Mouse (Mus musculus): Measurements from ENCODE around the gene Lpar1.

Gene Lpar1

DNA sequence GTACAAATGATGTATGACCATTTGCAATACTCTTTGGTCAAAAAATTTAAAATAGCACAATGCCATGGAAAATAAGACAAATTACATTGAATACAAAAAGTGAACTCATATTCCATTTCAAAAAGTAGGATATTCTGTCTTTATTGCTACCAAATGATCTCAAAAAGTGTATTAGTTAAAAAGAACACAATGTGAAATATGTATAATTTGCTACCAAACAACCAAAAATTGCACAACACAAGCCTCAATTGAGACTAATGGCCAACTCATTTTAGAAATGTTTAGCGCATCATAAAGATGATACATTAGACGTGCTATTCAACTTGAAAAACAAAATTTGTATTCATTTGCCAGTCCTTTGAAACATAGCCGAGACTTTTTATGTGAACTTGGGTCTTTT, 104.9 kb downstream of the Lpar1 start:
- DNase-seq (ENCODE audit: low read depth), result no peak

DNA sequence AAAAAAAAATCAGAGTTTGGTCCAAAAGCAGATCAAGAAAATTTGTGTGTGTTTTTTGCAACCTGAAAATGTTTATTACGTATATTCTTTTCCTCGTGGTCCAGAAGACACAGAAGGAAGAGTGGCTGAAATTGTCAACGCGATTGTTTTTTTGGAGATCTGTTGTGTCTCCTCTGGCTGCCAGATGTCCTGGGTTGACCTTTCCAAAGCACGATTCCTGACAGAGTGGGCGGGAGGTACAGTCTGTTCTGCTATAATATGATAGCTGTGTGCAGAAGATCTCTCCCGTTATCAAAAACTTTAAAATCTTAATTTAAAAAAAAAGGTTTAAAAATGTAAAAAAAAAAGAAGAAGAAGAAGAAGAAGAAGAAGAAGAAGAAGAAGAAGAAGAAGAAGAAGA, 105.9 kb downstream of the Lpar1 start:
- no peak for DNase-seq (ENCODE audit: low read depth)

DNA sequence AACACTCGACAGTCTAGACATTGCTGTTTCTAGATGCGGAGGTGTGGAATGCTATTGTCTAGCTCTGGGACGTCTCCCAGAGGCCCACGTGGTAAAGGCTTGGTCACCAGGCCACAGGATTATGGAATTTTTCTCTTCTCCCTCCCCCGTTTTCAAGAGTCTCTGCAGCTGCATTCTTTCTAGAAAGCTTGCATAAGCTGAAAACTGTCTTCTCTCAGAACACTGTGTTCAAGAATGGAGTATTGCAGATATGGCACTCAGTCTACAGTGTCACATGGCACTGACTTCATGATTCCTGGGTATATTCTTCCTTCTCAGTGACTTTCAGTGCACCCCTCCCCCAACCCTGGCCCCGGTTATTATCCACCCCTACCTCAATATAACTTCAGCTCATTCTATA, 107.9 kb downstream of the Lpar1 start:
- DNase-seq (ENCODE audit: low read depth), result no peak

DNA sequence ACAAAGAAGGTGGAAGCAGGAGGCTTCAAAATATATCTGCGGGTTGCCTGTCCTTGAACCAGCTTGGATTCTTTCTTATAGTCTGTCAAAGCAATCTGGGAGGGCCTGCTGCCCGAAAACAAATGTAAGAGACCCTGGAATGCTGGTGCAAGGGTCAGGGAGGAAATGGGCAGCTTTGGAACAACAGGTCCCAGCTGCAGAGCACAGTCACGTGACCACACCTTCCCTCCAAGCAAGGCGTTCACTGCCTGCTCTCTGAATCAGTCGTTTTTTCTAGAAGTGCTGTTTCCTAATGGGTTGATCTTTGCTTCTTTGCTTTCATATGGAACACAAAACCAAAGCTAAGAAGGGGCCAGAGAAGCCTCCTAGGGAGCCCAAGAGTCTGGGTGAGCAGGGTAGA, 111.4 kb downstream of the Lpar1 start:
- no peak for DNase-seq (ENCODE audit: low read depth)

DNA sequence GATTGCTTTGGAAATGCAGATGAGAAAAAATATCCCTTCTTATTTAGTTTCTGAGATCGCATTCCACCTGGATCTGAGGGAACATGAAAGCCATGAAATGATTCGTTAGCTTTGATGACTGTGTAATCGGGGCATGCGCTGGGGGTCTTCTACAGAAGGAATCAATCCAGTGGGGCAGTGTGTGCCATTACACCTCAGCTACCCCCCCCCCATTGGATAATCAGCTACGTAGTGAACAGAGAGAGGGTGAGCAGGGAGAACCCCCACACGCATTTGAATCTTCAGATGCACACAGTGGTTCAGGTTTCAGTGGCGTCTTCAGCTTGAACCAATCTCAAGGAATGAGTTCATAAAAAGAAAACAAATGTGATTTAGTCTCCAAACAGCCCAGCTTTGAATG, 115.0 kb downstream of the Lpar1 start:
- no peak for DNase-seq (ENCODE audit: low read depth)

DNA sequence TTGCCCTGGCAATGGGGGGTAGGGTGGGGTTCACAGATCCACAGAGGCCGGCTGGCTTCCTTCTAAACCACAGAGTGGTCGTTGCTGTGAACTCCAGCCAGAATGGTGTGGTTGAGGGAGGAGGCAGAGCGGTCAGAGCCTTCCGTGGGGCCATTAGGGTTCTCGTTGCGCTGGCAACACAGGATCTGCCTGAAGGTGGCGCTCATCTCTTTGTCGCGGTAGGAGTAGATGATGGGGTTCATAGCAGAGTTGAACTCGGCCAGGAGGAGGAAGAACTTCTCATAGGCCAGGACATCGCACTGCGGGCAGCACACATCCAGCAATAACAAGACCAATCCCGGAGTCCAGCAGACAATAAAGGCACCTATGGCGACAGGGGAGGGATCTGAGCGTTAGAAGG, 116.4 kb downstream of the Lpar1 start:
- no peak for DNase-seq (ENCODE audit: low read depth)

DNA sequence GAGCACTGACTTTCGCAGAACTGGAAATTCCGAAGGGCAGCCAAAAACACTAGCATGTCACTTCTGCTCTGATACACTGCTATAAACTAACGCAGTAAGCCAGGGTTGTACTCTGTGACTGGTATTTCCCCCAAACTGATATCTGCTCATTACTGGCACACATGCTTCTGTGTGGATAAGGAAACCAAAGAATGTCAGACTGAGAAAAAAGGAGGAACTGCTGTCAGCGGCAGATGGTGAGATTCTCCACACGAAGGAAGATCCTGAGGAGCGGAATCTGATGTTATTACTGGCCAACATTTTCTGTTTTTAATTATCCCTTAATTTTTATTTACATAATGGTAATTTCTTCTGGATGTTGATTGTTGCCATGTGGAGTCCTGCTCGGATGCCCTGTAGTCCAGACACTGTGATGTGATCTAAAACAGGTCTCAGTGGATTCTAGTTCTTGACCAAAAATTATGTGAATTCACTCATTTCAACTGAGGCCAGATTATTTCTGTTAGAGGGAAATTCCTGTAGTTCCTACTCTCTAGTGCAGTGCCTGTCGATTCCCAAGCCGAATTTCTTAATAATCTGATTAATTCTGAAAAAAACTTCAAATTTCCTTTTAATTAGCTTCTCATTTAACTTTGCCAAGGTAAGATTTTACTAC, 130.3 kb downstream of the Lpar1 start:
- no peak for DNase-seq (ENCODE audit: low read depth)

DNA sequence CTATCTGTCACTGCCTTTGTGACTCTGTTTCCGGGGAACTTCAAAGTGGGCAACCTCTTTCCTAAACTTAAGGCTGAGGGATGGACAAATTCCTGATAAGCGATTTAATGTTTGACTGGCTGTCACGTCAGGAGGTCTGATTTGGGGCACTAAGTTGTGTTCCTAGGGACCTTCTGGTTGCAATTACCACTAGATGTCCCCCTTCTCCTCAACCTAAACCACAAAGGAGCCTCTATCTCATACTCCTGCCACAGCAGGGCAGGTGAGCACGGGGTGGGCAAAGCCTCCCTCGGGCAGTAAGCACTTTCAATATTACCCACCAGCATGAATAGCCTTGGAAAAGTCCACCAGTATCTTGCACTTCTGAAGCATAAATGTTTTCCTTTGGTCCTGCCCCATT, 134.5 kb downstream of the Lpar1 start:
- DNase-seq (ENCODE audit: low read depth), result no peak

DNA sequence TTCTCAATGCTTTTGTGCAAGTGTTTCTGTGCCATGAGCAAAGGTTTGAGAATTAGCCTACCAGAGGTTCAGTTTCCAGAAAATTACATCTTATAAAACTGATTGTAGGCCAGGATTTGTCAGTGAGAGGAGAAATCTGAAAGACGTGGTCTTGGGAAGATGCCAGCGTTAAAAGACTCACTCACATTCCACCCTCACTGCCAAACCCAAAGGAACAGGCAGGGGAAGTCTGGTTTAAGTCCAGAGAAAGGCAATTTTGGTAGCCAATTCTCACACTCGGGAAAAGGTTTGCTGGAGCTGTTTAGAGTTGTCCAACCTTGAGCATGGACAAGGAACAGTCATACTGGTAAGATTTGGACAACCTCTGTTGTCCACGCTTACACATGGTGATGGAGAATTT, 136.4 kb downstream of the Lpar1 start:
- no peak for DNase-seq (ENCODE audit: low read depth)

DNA sequence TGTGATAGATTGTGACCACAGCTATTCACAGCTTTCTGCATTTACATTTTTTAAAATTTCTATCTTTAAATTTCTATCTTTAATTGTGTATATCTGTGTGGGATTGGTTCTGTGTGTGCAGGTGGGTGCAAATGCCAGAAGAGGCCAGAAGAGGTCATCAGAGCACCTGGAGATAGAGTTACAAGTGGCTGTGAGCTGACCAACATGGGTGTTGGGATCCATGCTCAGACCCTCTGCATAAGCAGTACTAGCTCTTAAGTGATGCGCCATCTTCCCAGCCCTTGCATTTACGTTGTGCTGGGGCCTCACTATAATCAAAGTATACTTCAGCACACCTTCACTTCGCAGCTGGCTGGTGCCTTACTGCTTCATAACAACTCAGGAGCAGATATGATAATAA, 138.2 kb downstream of the Lpar1 start:
- no peak for DNase-seq (ENCODE audit: low read depth)

DNA sequence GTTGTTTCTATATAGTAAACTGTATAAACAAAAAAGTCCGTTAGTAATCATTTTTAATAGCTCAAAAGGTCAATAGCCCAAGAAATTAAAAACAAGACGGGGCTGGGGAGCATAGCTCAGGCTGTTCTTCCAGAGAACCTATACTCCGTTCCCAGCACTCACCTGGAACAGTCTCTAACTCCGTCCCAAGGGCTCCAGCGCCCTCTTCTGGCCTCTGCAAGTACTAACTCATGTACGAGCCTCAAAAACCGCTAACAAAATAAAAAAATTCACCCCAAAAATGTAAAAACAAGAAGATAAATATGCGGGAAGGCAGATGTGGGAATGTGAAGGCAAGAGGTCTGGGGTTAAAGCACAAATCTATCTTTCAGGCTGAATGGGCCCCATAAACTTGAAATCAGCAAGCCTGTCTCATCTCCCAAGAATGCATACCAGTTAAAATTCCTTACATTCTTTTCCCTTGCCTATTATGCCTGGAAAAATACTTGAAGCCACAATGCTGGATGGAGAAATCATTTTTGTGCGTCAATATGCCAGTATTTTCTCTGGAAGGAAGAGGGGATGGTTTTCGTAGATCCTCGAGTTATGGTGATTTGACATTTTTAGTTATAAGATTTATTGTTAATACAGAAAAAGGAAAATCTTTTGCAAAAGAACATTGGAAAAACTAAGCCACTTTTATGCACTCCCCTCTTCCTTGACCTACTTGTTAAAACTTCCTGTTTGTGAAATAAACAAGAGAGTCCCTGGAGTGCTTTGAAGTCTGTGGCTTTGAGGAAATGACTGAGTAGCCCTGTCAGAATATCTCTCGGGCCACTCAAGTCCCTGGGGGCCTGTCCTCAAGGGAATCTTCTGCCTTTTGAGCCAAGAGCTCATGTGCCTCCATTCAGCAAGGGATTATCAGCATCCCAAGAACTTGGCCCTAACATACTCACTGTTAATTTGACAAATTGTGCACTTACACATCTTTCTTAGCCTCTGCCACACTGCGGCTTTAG, 140.2 kb downstream of the Lpar1 start:
- DNase-seq (ENCODE audit: low read depth), result no peak

DNA sequence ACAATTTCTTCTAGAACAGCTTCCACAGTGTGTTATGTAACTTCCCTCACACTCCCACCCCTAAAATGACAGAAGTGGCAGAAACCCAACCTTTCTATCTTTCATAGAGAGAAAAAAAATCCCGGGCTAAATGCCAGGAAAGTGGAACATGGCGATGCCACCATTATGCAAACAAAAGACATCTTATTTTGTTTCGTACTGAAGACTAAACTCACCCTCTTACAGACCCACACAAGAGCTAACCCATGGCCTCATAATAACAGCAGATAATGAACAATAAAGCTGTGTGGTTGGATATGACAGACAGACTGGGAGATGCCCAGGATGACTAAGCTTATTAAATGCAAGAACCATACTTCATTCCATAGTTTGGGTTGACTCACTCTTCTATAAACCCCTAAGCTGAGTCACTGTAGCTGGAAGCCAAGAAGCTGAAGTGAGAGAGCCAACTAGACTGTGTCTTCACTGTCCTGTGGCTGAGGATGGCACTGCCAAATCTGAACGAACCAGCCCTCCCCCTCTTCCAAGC, 151.7 kb downstream of the Lpar1 start:
- DNase-seq (ENCODE audit: low read depth), result no peak

DNA sequence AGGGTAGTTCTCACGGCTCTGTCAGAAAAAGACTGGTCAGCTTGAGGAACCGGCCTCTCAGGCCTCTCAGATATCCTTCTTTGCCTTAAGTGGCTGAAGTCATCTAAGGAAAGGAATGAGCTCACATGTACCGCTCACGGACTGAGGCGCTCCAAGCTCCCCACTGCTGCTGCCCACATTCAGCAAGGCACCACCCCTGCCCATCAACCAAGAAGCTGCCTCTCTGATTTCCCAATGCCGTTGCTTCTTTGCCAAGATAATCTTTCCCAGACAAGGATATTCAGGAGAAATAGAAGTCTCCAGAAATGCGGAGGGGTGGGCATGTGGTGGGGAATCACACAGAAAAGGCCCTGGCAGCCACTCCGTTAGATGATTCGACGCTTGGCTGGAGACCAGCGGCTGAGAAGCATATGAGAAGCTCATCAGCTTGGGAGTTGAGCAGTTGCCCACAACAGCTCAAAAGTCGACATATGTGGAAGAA, 152.8 kb downstream of the Lpar1 start:
- no peak for DNase-seq (ENCODE audit: low read depth)

All from naive thymus-derived CD4-positive, alpha-beta T cell, adult 2 months (primary cell).